Mouse (Mus musculus) kidney, postnatal 0 days (tissue): ENCODE data around the gene Fam129a. TPM values are rescaled to one million over a fixed set of nuclear protein-coding genes. Genes with fewer than 3 reads are reported as not detected.

Experiments used
- ATAC-seq: fragments of 200-750 bp; cut with Nextera tagmentation; replicated peaks from 2 replicates; pipeline ENCODE4 v1.8.0; 2017; ENCODE audit warnings: low read depth, moderate number of reproducible peaks, moderate TSS enrichment, moderate library complexity; ENCODE audit not compliant: low FRiP score
- DNase-seq: peaks from one replicate; pipeline ENCODE4 v3.0.0-alpha.2; 2016; ENCODE audit warnings: low spot score
- H3K27ac ChIP-seq: fragments of 300-500 bp; sonication (generic); 2 replicates; pipeline ENCODE4 v1.5.1; 2014; ENCODE audit warnings: mild to moderate bottlenecking
- H3K27me3 ChIP-seq: fragments of 300-500 bp; sonication (generic); 2 replicates; pipeline ENCODE4 v1.6.1; 2014; ENCODE audit warnings: low read length, mixed read lengths; ENCODE audit not compliant: insufficient read depth
- H3K36me3 ChIP-seq: fragments of 300-500 bp; sonication (generic); 2 replicates; pipeline ENCODE4 v1.6.1; 2014; ENCODE audit warnings: low read length, mixed read lengths; ENCODE audit not compliant: insufficient read depth
- H3K4me1 ChIP-seq: fragments of 300-500 bp; sonication (generic); replicated peaks from 2 replicates; pipeline ENCODE4 v1.6.1; 2014; ENCODE audit warnings: antibody characterized with exemption, low read length, mixed read lengths; ENCODE audit not compliant: insufficient read depth
- H3K4me2 ChIP-seq: fragments of 300-500 bp; sonication (generic); 2 replicates; pipeline ENCODE4 v1.6.1; 2014; ENCODE audit warnings: mild to moderate bottlenecking, low read length, moderate library complexity, mixed read lengths
- H3K4me3 ChIP-seq: fragments of 300-500 bp; sonication (generic); replicated peaks from 2 replicates; pipeline ENCODE4 v1.5.1; 2014; ENCODE audit warnings: low read depth, low read length
- H3K9ac ChIP-seq: fragments of 300-500 bp; sonication (generic); 2 replicates; pipeline ENCODE4 v1.6.1; 2014; ENCODE audit warnings: low read depth, low read length
- H3K9me3 ChIP-seq: fragments of 300-500 bp; sonication (generic); replicated peaks from 2 replicates; pipeline ENCODE4 v1.6.1; 2016; ENCODE audit warnings: low read length, inconsistent platforms, mixed read lengths
- CTCF ChIP-seq: IDR thresholded peaks from 2 replicates; pipeline ENCODE4 v1.5.1; 2016; ENCODE audit warnings: antibody characterized with exemption, low read depth, mild to moderate bottlenecking, moderate library complexity
- whole genome bisulfite sequencing: fragments of 180-500 bp; shearing (Covaris S2); extraction: QIAGEN DNeasy Blood & Tissue Kit; methylation state at CpG from one replicate; pipeline ENCODE4 v1.1.7; 2014; 5-methylcytosine and 5-hydroxymethylcytosine counted together
- polyA plus RNA-seq: library from polyadenylated mRNA; unstranded; fragments of >200 nt; fragmentation: Nextera tagmentation; extraction: Ambion mirVana; gene quantifications from 2 replicates; pipeline ENCODE4 v1.2.1, GENCODE M21; 2015

Gene Fam129a
- polyA plus RNA-seq, 1 experiment from 2014 or later, result 12.6 TPM

- H3K4me2 ChIP-seq, result no peak overlapping the region
- peak; percentile 40 for DNase-seq
- H3K9me3 ChIP-seq, result no peaks in the 10 kb centered on the region
- 31% methylated on average over 7 of the region's 7 CpGs for WGBS
- H3K27ac ChIP-seq, result no peak overlapping the region
- H3K36me3 ChIP-seq, result no peaks in the 10 kb centered on the region
- no peak for ATAC-seq
- no peak overlapping the region for H3K9ac ChIP-seq
- TF ChIP-seq CTCF, result no peak
- H3K4me3 ChIP-seq, result no peak overlapping the region
- H3K27me3 ChIP-seq, result no peaks in the 10 kb centered on the region
- 0 out of 2 replicates have a peak, but pooled peaks cover 3% of the 10 kb centered on the region for H3K4me1 ChIP-seq
Observed at GRCm38 (mm10) chr1:151629591-151630250, 58.7 kb downstream of the Fam129a start.

GRCm38 (mm10) chr1:151630251-151630628, 59.3 kb downstream of the Fam129a start:
- H3K9me3 ChIP-seq, result no peaks in the 10 kb centered on the region
- H3K9ac ChIP-seq, result no peak overlapping the region
- 66% methylated on average over 2 of the region's 2 CpGs for WGBS

GRCm38 (mm10) chr1:151631061-151631460, 60.1 kb downstream of the Fam129a start:
- Histone ChIP-seq H3K27me3 (no peaks in the 10 kb centered on the region), H3K4me1 (0 out of 2 replicates have a peak, but pooled peaks cover 3% of the 10 kb centered on the region), H3K9ac (no peak overlapping the region), H3K36me3 (no peaks in the 10 kb centered on the region), H3K9me3 (no peaks in the 10 kb centered on the region), H3K4me2 (no peak overlapping the region), H3K4me3 (no peak overlapping the region), H3K27ac (no peak overlapping the region)
- ATAC-seq (no peak), DNase-seq (no peak)
- 34% methylated on average over 2 of the region's 2 CpGs for WGBS
- TF ChIP-seq CTCF, result no peak

More at GRCm38 (mm10) chr1:151630251-151630628, 59.3 kb downstream of the Fam129a start:
- no peak for ATAC-seq
- H3K27ac ChIP-seq, result no peak overlapping the region
- no peak overlapping the region for H3K4me2 ChIP-seq
- H3K4me3 ChIP-seq, result no peak overlapping the region
- no peak for DNase-seq
- no peaks in the 10 kb centered on the region for H3K27me3 ChIP-seq
- no peaks in the 10 kb centered on the region for H3K36me3 ChIP-seq
- H3K4me1 ChIP-seq, result 0 out of 2 replicates have a peak, but pooled peaks cover 3% of the 10 kb centered on the region
- TF ChIP-seq CTCF, result no peak

- H3K9me3 ChIP-seq, result no peaks in the 10 kb centered on the region
- H3K4me1 ChIP-seq, result 0 out of 2 replicates have a peak, but pooled peaks cover 3% of the 10 kb centered on the region
- DNase-seq (peak; percentile 27), ATAC-seq (no peak)
- WGBS, result 57% methylated on average over 11 of the region's 11 CpGs
- no peak overlapping the region for H3K4me3 ChIP-seq
- no peak for TF ChIP-seq CTCF
- H3K27ac ChIP-seq, result no peak overlapping the region
- no peak overlapping the region for H3K9ac ChIP-seq
- H3K4me2 ChIP-seq, result no peak overlapping the region
- H3K36me3 ChIP-seq, result no peaks in the 10 kb centered on the region
- H3K27me3 ChIP-seq, result no peaks in the 10 kb centered on the region
Observed at GRCm38 (mm10) chr1:151631703-151632294, 60.8 kb downstream of the Fam129a start.

- Histone ChIP-seq H3K27me3 (no peaks in the 10 kb centered on the region), H3K4me2 (no peak overlapping the region), H3K4me1 (0 out of 2 replicates have a peak, but pooled peaks cover 3% of the 10 kb centered on the region), H3K9me3 (no peaks in the 10 kb centered on the region), H3K9ac (no peak overlapping the region), H3K27ac (no peak overlapping the region), H3K4me3 (no peak overlapping the region), H3K36me3 (no peaks in the 10 kb centered on the region)
- ATAC-seq (no peak), DNase-seq (no peak)
- TF ChIP-seq CTCF, result peak; percentile 18; the same call in 1 of the 2 replicates
- 95% methylated on average over 7 of the region's 7 CpGs for WGBS
Observed at GRCm38 (mm10) chr1:151632567-151633356, 61.8 kb downstream of the Fam129a start.

GRCm38 (mm10) chr1:151636637-151637036, 65.7 kb downstream of the Fam129a start:
- H3K9me3 ChIP-seq, result no peaks in the 10 kb centered on the region; the same call in 1 of the 2 replicates
- no peak overlapping the region for H3K9ac ChIP-seq
- H3K27ac ChIP-seq, result no peak overlapping the region
- WGBS, result 81% methylated on average over 3 of the region's 3 CpGs
- H3K4me3 ChIP-seq, result no peak overlapping the region
- ATAC-seq, result no peak
- H3K27me3 ChIP-seq, result no peaks in the 10 kb centered on the region
- H3K4me1 ChIP-seq, result 0 out of 2 replicates have a peak, but pooled peaks cover 3% of the 10 kb centered on the region
- no peaks in the 10 kb centered on the region for H3K36me3 ChIP-seq
- H3K4me2 ChIP-seq, result no peak overlapping the region
- DNase-seq, result no peak
- TF ChIP-seq CTCF, result no peak
